Mouse (Mus musculus): Measurements from ENCODE around the gene Ybey. TPM values are rescaled to one million over a fixed set of nuclear protein-coding genes. Genes with fewer than 3 reads are reported as not detected.

Gene Ybey
- polyA plus RNA-seq (2017; shearing (Covaris generic)), result 1 to 10 TPM; 3.2 to 4.1 TPM

DNA sequence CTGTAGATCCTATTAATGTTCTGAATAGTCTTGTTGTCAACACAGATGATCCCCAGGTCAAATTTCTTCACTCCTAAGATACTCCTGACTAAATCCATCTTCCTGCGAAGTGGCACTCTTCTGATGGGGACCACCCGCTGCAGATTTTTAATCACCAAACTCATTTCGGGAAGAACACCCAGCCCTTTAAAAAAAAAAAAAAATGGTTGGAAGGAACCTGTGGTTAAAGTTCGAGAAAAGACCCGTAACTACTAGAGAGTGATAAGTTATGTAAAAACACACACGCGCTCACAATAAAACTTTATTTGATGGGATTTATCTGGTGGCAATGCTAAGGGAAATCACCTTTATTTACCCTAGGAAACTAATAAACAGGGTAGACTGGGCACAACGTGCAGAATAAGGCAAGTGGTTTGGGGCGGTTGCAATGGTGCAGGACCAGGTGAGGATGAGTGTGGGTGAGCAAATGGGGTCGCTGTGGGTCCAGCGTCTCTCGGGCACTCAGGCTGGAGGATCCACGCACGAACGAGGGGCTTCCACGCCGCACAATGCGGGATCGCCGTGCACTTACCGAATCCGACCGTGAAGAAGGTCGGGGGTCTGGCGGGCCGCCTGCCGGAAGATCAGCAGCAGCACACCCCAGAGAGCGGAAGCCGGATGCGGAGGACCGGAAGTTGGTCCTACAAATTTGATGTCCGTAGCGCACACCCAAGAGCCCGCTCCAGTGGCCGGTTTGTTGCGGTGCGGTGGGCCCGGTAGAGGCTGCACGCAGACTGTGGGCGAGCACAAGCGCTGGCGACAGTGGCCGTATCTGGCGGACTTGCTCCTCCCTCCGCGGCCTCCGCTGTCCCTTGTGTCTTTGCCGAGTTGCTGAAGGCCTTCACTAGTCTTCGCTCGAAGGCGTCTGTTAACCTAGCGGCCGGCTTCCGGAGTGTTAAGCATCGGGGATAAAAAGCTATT lies at the start of gene Ybey, which contains the start of gene Mcm3ap:
Ybey (minus strand) TSS at position 912 of the 960 bp plus-strand sequence.
Mcm3ap (plus strand) TSS at position 725 of the 960 bp plus-strand sequence.
- ATAC-seq, result peak; percentile 96

DNA sequence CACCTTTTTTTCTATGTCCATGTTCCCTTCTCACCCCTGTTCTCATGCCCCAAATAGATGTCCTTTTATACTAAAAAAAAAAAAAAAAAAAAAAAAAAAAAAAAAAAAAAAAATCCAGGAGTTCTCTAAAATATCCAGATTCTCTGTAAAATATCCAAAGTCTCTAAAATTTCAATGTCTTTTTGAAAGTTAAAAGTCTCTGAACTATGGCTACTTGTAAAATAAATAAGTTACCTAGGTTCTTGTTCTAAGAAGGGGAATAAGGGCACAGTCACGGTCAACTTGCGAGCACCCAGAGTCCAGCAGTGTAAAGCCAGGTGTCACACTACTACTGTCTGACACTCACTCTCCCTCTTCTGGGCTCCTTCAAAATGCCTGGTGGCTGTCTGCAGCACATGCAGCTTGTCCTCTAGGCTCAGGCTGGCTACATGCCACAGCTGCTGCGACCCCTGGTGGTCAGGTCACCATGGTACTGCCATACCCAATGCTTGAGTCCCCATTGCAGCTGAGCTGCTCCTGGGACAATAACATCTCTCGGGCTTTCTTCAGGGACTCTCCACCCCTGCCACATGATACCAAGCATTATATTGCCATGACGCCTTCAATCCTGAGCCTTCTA lies 44.2 kb upstream of the Ybey start:
- ATAC-seq, result peak; percentile 97

DNA sequence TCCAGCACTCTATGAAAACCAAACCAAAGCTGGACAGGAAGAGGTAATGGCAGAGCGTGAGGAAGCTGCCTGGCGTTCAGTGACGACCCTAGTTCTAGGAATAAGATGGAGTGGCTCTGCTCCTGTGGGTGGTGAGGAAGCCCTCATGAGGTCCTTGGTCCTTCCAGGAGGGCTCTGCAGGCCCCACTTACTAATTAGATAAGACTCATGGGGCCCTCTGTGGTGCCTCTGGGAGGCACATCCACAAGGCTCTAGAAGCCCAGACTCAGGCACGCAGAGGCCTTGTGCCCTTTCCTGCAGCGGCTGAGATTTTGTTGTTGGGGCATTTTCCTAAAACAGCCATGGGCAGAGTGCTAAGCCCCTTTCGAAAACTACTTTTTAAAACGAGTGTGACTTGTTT lies 37.0 kb upstream of the Ybey start:
- ATAC-seq, result no peak

DNA sequence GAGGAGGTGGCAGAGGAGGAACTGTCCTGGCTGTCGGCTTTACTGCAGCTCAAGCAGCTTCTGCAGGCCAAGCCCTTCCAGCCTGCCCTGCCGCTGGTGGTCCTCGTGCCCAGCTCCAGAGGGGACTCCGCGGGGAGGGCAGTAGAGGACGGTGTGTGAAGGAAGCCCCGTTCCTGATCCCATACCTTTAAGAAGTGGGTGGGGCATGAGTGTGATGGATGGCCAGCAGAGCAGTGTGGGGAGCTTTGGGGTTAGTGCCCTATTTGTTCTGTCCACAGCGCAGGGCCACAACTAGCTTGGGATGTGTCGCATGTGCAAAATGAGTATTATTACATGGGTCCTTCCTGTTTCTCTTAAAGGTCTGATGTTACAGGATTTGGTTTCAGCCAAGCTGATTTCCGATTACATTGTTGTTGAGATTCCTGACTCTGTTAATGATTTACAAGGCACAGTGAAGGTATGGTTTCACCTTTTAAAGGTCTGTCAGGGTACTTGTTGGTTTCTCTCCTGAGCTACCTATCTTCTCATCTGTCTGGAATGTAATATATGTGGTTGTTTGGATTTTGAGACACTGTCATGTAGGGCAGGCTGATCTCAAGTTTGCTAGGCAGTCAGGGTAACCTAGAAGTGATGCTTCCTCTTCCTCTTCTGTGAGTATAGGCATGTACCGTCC lies 35.5 kb upstream of the Ybey start:
- no peak for ATAC-seq

DNA sequence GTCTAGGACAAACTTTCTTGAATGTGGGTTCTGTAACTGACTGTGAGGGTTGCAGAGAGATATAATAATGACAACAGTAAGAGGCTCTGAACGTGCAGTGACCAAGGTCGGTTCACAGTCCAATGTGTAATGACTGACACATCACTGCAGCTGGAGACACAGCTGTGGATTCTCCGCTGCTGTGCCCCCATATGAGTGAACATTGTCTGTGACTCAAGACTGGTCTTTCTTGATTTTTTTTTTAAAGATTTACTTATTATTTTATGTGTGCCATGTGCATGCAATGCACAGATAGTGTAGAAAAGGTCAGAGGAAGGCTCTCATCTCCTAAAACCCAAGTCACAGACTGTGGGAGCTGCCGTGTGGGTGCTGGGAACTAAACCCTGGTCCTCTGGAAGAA lies 28.6 kb upstream of the Ybey start:
- no peak for ATAC-seq

DNA sequence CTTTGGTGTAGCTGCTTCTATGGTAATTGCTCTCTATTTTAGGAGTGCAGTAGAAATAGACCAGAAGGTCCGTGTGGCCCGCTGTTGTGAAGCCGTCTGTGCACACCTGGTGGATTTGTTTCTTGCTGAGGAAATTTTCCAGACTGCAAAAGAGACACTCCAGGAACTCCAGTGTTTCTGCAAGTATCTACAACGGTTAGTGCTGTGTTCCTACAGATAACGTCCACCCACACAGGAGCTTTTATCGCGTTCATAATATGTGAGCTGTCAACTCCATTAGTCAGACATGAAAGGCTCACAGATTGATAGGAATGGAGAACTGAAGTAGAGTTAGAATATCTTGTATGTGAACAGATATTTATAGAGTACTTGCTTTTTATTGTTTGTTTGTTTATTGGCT lies 27.5 kb upstream of the Ybey start:
- no peak for ATAC-seq

DNA sequence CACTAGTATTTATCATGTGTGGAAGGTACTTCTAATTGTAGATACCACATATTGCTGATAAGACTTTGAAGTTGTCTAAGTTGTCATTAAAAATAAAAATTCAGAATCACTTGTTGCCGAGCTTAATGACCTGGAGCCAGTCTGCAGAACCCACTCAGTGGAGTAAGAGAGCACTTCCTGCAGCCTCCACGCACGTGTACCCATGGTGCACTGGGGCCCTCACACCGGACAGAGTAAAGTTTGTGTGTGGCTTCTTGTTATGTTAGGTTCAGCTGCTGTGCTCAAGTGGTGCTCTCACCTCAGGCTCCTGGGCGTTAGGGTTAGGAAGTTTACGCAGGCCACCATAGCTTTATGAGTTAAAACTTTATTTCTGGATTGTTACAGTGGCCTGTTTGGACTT lies 26.6 kb upstream of the Ybey start:
- ATAC-seq, result no peak

DNA sequence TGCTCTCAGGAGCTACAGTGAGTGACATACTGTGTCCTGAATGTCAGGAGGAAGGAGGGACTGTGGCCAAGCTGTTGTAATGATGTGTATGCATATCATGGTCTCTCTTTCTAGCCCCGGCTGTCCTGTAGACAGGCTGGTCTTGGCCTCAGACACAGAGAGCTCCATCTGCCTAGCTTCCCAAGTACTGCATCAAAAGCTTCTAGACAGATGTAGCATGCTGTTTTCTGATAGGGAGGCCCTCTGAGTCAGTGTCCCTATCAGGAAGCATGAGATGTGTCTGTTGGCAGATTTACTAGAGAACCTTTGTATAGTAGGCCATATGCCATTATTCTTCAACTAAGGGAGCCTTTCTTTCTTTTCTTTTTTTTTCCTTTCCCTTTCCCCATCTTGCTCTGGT lies 24.6 kb upstream of the Ybey start:
- no peak for ATAC-seq

DNA sequence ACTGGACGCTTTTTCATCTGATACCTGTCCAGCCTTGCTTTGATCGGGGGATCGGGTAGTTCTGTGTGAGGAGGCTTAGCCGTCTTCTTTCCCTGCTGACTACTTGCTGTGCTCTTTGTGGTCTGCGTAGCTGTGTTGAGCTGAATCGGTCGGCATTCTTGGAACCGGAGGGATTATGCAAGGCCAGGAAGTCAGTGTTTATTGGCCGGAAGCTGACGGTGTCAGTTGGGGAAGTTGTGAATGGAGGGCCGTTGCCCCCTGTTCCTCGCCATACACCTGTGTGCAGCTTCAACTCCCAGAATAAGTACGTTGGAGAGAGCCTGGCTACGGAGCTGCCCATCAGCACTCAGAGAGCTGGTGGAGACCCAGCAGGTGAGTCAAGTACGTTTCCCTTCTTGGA lies 20.3 kb upstream of the Ybey start:
- no peak for ATAC-seq

DNA sequence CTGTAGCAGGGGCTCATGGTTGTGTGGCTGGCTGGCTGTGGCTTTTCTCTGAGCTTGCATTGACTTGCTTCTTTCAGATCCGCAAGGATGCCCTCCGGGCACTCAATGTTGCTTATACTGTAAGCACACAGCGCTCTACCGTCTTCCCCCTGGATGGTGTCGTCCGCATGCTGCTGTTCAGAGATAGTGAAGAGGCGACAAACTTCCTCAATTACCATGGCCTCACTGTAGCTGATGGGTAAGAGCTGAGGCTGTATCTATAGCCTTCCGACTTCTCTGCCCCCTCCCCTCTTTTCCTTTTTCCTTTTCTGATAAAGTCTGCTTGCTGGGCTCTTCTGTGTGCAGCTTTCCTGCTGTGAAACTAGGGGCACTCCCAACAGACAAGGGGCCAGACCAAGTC lies 19.4 kb upstream of the Ybey start:
- ATAC-seq, result no peak

DNA sequence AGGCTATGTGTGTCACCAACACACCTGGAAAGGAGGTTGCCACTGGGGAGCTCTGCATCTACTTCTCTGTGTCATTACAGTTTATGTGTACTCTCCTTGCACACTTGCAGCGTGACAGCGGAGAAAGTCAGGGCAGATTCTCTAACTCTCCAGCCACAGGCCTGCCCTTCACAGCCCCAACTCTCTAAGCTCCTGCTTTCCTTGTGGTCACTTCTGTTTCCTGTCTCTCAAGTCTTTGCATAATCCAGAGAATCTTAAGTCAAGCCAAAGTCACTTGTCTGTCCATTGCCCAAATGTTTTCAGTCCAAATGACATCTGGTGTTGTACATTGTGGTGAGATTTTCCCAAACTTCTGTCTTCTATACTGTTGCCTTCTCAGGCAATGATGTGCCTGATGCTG lies 17.4 kb upstream of the Ybey start:
- no peak for ATAC-seq

DNA sequence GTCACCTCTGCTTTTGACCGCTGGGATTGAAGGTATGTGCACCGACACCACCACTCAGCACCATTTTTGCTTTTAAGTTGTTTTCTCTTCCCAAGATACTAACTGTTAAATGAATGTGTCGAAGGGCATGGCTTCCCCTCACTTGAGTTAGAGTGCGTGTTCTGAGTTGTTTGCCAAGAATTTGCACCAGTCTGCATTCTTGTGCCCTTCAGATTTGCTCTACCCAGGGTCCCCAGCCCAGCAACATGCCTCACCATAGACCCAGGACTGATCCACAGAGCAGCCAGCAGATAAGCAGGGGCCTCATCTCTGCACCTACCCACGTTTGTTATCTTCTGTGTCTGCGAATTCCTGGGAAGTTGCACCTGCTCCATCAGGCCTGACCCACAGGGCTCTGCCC lies 12.6 kb upstream of the Ybey start:
- no peak for ATAC-seq

DNA sequence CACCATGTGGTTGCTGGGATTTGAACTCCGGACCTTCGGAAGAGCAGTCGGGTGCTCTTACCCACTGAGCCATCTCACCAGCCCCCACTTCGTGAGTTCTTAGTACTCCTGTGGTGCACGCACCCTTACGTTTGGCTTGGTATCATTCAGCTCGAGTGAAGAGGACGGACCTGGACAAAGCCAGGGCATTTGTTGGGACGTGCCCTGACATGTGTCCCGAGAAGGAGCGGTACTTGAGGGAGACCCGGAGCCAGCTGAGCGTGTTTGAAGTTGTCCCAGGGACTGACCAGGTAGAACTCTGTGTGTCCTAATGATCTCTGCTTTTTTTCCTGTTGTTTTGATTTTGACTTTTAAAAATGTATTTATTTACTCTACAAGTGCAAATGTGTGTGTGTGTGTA lies 11.9 kb upstream of the Ybey start:
- no peak for ATAC-seq

DNA sequence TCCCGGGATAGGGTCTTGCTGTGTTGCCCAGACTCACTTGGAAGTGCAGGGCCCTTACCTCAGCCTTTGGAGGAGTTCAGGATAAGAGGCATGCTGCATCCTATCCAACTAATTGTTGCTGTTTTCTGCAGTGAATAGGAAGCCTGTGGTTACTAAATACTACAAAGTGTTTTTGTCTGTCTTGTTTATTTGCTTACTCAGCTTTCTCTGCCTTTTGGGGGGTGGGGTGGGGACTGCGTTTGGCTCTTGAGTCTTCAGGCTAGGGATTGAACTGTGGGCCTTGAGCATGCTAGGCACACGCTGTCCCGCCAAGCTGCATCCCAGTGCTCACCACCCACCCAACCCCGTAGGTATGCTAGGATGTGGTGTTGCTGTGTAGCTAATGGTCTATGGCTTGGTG lies 4.8 kb upstream of the Ybey start:
- ATAC-seq, result no peak

DNA sequence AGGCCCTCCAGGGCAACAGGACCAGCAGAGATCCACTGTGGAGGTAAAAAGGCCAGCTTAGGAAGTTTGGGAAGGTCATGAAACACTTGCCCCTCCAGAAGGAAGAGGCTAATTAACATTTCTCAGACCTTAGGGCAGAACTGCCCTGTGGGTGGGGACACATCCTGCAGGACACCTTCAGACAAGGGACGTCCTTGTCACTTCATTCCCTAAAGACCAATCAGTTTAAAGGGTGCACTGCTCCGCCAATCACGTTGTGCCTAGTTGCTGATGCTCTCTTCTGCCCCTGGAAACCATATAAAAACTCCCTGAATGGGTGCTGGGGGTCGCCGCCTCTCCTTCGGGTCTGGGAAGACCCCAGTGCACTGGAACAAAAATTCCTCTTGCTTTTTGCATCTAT lies 6.2 kb downstream of the Ybey start:
- no peak for ATAC-seq

DNA sequence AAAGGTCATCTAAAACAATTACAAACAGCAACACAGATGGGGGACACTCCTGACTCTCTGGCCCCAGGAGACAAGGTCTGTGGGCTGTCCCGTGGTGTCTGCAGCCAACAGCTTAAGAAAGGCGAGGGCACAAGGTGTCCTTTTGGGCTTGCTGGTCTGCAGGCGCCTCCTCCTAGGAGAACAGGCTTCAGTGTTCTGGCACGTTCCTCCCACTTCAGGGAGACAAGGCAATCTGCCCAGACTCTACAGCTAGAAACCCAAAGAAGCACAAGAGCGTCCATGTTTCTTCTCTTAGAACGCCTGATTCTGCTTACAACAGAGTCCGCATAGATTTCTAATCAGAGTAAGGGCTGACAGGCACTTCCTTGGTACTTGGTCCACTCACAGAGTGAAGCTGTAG lies 6.6 kb downstream of the Ybey start:
- no peak for ATAC-seq

DNA sequence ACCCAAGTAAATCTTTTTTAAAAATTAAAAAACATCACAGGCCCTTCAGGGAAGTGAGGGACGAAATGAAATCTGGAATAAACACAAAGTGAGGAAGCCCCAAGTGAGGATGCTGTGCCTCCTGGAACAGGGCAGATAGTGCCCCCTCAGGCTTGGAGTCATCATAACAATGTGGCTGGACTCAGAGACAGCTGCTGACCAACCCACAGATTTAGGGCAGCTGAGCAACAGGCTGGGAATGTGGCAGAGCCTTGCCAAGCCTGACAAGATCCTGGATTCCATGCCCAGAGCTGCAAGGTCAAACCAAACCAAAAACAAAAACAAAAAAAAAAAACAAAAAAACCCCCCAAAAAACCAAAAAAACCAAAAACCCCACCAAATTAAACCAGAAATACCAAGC lies 7.7 kb downstream of the Ybey start:
- ATAC-seq, result no peak

DNA sequence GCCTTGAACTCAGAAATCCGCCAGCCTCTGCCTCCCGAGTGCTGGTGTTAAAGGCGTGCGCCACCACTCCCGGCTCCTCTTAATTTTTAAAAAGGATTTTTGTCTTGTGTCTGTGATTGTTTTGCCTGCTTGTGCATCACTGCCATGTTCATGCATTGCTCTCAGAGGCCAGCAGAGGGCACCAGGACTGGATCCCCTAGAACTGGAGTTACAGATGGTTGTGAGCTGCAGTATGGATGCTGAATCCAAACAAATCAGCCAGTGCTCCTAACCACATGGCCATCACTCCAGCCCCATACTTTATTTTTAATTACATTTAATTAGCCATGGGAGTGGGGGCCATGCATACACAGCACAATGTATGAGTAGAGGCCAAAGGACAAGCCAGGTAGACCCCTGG lies 13.6 kb downstream of the Ybey start:
- ATAC-seq, result no peak

DNA sequence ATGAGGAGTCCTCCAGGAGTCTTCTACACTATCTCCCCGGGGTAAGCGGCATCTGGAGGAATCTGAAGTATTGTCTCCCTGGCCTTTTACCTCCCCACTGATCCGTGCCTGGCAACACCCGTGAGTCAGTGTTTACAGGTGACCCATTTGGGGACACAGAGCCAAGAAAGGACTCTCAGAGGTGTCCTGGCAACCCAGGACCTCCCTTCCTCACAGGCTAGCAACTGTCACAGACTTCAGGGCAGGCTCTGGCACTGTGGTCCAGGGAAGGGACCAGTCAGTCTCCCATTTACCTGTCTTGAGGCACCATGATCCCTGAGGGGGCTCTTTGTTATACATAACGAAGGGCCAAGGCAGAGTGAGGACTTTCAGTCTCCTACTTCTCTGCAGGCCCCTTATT lies 20.1 kb downstream of the Ybey start, which contains the start of gene 2610028H24Rik:
2610028H24Rik (plus strand) TSS at position 231 of the 400 bp plus-strand sequence.
- ATAC-seq, result no peak

DNA sequence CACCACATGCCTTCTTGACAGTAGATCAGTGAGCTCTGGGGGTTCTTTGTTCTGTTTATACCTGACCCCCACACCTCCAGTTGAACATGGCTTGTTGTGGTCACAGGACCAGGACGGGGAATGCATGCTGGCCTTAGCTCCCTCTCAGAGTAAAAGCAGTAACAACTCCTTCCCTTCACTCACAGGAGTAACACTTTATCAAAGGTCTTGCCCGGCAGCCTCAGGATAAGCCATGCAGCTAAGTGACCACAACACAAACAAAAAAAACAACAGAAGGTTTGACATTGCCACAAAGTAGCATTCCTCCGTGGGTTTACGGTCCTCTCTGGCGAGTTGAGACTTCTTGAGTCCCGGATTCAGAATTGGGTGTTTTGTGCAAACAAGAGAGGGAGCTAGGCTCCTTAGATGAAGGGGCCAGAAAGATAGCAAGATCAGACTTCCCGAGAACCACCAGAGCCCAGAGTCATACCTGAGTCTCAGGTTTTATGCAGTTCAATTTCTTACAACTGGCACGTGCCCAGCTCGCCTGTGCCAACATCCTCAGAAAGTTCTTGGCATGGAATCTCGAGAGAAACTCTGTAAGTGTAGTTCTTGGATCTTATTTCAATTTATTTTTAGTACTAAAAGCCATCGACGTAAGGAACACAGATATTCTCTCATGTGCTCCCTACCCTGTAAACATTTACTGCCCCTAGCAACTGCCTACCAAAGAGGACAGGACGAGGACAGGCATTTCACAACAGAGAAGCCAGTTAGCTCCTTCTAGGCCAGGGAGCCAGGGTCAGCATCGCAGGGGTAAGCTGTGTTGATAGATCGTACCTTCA lies 21.3 kb downstream of the Ybey start:
- no peak for ATAC-seq

DNA sequence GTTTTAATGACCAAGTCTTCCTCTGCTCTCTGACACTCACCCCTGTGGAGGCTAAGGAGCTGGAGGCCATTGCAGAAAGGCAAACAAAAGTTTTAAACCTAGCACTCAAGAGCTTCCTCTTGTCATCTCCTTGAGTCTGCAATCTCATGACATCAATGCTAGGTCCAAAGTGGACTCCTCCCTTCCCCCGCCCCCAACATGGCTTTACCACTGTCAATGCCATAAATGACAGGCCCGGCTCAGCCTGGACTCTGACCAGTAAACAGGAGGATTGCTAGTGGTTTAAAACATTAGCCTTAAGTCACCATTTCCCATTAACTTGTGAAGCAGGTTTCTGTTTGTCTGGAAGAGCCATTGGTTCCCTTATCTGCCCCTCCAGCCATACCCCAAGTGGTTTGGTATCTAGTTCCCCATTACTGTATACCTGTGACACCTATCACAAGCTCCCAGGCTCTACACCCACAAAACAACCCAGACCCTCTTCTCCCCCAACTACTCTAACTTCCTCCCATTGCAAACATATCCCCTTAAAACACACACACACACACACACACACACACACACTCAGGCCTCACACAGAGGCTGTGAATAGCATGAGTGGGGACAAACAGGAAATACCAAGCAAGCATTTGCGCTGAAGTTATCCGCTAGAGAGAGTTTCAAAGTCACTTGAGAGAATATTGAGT lies 22.8 kb downstream of the Ybey start:
- no peak for ATAC-seq
